Mouse (Mus musculus) stomach, embryonic 16.5 days (tissue): ENCODE measurements around the gene Adamts14. TPM values are rescaled to one million over a fixed set of nuclear protein-coding genes. Genes with fewer than 3 reads are reported as not detected.

ENCODE experiments used
- ATAC-seq: fragments of 200-750 bp; cut with Nextera tagmentation; 2 replicates; pipeline ENCODE4 v1.8.0; 2017; ENCODE audit warnings: moderate number of reproducible peaks, moderate TSS enrichment; ENCODE audit not compliant: insufficient read depth, low FRiP score
- H3K27ac ChIP-seq: fragments of 300-500 bp; sonication (generic); 2 replicates; pipeline ENCODE4 v1.5.1; 2014; ENCODE audit warnings: low read length
- H3K27me3 ChIP-seq: fragments of 300-500 bp; sonication (generic); 2 replicates; pipeline ENCODE4 v1.6.1; 2014; ENCODE audit warnings: low read length, control low read depth, mixed read lengths; ENCODE audit not compliant: control insufficient read depth, insufficient read depth
- H3K36me3 ChIP-seq: fragments of 300-500 bp; sonication (generic); 2 replicates; pipeline ENCODE4 v1.6.1; 2014; ENCODE audit warnings: low read length; ENCODE audit not compliant: control insufficient read depth, insufficient read depth
- H3K4me1 ChIP-seq: fragments of 300-500 bp; sonication (generic); 2 replicates; pipeline ENCODE4 v1.6.1; 2014; ENCODE audit warnings: low read length, control low read depth, mixed read lengths; ENCODE audit not compliant: control insufficient read depth, insufficient read depth
- H3K4me2 ChIP-seq: fragments of 300-500 bp; sonication (generic); 2 replicates; pipeline ENCODE4 v1.6.1; 2014; ENCODE audit warnings: low read depth, low read length, mixed read lengths
- H3K4me3 ChIP-seq: fragments of 300-500 bp; sonication (generic); replicated peaks from 2 replicates; pipeline ENCODE4 v1.5.1; 2014; ENCODE audit warnings: mild to moderate bottlenecking, low read length
- H3K9ac ChIP-seq: fragments of 300-500 bp; sonication (generic); 2 replicates; pipeline ENCODE4 v1.6.1; 2014; ENCODE audit warnings: low read length
- H3K9me3 ChIP-seq: fragments of 300-500 bp; sonication (generic); replicated peaks from 2 replicates; pipeline ENCODE4 v1.6.1; 2016; ENCODE audit warnings: low read length, control low read depth; ENCODE audit not compliant: control insufficient read depth
- WGBS: fragments of 180-500 bp; shearing (Covaris S2); extraction: QIAGEN DNeasy Blood & Tissue Kit; methylation state at CpG from one replicate; pipeline ENCODE4 v1.1.7; 2014; 5-methylcytosine and 5-hydroxymethylcytosine counted together
- polyA plus RNA-seq: library from polyadenylated mRNA; unstranded; fragments of >200 nt; fragmentation: Nextera tagmentation; extraction: Ambion mirVana; gene quantifications from 2 replicates; pipeline ENCODE4 v1.2.1, GENCODE M21; 2015

Adamts14 gene
- polyA plus RNA-seq, 1 experiment from 2014 or later: 1.6 TPM

- H3K9ac ChIP-seq: no peak overlapping the region
- no peaks in the 10 kb centered on the region for H3K4me1 ChIP-seq
- H3K27ac ChIP-seq: no peak overlapping the region
- no peaks in the 10 kb centered on the region for H3K9me3 ChIP-seq
- no peak for ATAC-seq
- no peak overlapping the region for H3K4me2 ChIP-seq
- no peaks in the 10 kb centered on the region for H3K36me3 ChIP-seq
- H3K27me3 ChIP-seq: no peaks in the 10 kb centered on the region
- H3K4me3 ChIP-seq: no peak overlapping the region
- WGBS: 73% methylated on average over 6 of the region's 6 CpGs
Observed at GRCm38 (mm10) chr10:61304046-61304445, 30.8 kb upstream of the Adamts14 start.

DNA sequence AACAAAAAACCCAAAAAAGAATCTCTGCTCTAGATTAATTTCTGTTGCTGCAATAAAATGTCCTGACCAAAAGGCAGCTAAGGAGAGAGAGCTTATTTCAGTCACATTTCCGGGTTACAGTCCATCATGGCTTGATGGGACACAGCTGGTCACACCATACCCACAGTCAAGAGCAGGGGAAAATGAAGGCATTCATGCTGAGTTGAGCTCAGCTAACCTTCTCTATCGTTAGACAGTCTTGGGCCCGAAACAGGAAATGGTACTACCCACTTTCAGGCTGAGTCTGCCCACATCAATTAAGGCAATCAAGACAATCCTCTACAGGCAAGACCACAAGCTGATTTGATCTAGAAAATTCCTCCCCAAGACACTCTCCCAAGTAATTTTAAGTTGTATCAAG is 27.8 kb upstream of the Adamts14 start:
- H3K9ac ChIP-seq: no peak overlapping the region
- no peaks in the 10 kb centered on the region for H3K4me1 ChIP-seq
- WGBS: 49% methylated on average over 3 of the region's 3 CpGs
- no peak for ATAC-seq
- H3K4me2 ChIP-seq: no peak overlapping the region
- no peak overlapping the region for H3K4me3 ChIP-seq
- H3K27ac ChIP-seq: no peak overlapping the region
- H3K9me3 ChIP-seq: no peaks in the 10 kb centered on the region
- no peaks in the 10 kb centered on the region for H3K27me3 ChIP-seq
- no peaks in the 10 kb centered on the region for H3K36me3 ChIP-seq

DNA sequence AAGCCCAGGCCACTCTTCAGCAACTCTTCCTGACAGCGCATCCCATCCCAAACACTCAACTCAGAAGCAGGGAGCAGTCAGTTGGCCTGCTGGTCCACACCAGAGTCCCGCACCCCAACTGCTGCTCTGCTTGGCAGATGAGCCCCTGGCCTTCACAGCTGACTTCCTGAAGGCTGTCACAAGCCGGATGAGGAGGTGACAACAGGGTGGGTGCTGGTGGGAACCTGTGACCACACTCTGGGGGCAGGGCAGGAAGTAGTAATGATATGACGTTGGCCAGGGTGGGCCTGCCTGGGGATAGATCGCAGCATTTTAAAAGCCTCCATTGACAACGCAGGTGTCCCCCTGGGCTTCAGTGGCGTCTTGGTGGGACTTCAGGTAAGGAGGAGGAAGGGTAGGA is 24.2 kb upstream of the Adamts14 start, which contains the start of gene Prf1:
Gene Prf1 (plus strand): TSS at position 357 of the 400 bp plus-strand sequence.
- Histone ChIP-seq H3K9me3 (0 out of 2 replicates have a peak, but pooled peaks cover 3% of the 10 kb centered on the region), H3K9ac (no peak within 1 kb of the TSS), H3K27ac (no peak within 1 kb of the TSS), H3K4me2 (no peak within 1 kb of the TSS), H3K27me3 (no peaks in the 10 kb centered on the region), H3K4me1 (no peaks in the 10 kb centered on the region), H3K36me3 (no peaks in the 10 kb centered on the region), H3K4me3 (no peak within 1 kb of the TSS)
- WGBS: 75% methylated on average over 7 of the region's 7 CpGs
- no peak for ATAC-seq

DNA sequence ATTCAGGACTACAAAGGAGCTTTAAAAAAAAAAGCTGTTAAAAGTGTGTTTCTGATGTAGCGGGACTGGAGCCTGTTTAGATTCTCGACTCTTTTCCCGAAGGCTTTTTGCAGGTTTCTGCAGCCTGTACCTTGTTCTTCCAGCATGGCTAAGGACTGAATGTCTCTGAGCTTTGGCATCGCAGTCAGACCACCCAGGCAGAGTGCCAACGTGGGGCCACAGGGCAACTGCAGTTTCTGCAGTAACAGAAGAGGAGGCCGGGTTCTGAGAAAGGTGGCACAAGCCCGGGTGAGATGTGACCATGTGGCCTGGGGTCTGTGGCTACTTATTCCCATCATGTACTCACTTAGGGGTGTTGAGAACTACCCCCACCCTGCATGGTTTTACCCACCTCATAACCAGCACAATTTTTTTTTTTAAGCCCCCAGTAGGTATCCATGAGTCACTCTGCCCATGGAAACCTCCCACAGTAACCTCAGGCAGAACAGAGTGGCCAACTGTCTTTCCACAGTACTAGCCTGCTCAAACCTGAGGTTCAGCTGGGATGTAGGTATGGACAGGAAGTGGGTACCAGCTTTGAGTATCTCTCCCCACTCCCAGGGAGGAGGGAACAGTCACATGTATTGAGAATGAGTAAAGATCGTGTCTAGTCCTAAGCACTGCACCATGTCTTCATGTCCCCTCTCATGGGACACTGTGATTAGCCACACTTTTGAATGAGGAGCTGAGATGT is 23.6 kb upstream of the Adamts14 start:
- Histone ChIP-seq H3K4me2 (no peak overlapping the region), H3K9ac (no peak overlapping the region), H3K27ac (no peak overlapping the region), H3K36me3 (no peaks in the 10 kb centered on the region), H3K9me3 (0 out of 2 replicates have a peak, but pooled peaks cover 3% of the 10 kb centered on the region), H3K4me3 (no peak overlapping the region), H3K27me3 (no peaks in the 10 kb centered on the region), H3K4me1 (no peaks in the 10 kb centered on the region)
- ATAC-seq: no peak
- 74% methylated on average over 8 of the region's 8 CpGs for WGBS

DNA sequence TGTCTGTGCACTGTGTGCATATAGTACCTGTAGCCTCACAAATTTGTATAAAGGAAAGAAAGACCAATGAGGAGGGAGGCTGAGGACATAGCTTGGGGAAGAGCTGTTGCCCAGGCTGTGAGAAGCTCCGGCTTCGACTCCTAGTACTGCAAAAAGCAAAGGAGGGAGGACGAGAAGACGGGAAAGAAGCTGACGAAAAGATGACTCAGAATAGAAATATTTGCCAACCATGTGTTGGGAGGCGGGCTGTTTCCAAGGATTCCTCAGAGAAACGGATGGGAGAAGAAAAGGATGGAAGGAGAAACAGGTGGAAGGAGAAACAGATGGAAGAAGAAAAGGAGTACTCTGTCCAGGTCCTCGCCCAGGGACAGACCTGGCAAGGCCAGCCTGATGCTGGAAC is 21.0 kb upstream of the Adamts14 start:
- H3K4me2 ChIP-seq: no peak overlapping the region
- 54% methylated on average over 8 of the region's 8 CpGs for WGBS

GRCm38 (mm10) chr10:61290479-61290878 is 17.2 kb upstream of the Adamts14 start:
- no peak overlapping the region for H3K27ac ChIP-seq
- no peak overlapping the region for H3K9ac ChIP-seq
- H3K4me2 ChIP-seq: no peak overlapping the region
- WGBS: 64% methylated on average over 2 of the region's 2 CpGs
- 0 out of 2 replicates have a peak, but pooled peaks cover 2% of the 10 kb centered on the region for H3K9me3 ChIP-seq
- no peak overlapping the region for H3K4me3 ChIP-seq
- H3K27me3 ChIP-seq: no peaks in the 10 kb centered on the region
- ATAC-seq: no peak
- peaks cover 15% of the 10 kb centered on the region for H3K4me1 ChIP-seq
- H3K36me3 ChIP-seq: no peaks in the 10 kb centered on the region

More for the DNA sequence above, 21.0 kb upstream of the Adamts14 start:
- Histone ChIP-seq H3K9ac (no peak overlapping the region), H3K4me1 (no peaks in the 10 kb centered on the region), H3K36me3 (no peaks in the 10 kb centered on the region), H3K4me3 (no peak overlapping the region), H3K27ac (no peak overlapping the region), H3K27me3 (no peaks in the 10 kb centered on the region), H3K9me3 (0 out of 2 replicates have a peak, but pooled peaks cover 3% of the 10 kb centered on the region)
- no peak for ATAC-seq

DNA sequence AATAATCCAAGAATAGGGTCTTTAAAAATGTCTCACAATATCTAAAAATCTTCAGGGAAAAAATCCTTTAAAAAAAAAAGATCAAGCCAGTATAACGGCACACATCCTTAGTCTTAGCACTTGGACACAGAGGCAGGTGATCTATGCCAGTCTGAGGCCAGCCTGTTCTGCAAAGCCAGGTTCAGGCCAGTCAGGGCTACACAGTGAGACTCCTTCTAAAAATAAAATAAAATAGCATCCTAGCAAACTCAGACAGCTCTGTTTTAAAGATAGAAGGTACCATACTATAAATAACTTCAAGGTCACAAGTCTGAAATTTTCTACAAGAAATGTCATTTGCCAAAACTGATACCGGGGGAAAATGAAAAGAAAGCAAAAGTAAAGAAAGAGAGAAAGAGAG is 16.8 kb upstream of the Adamts14 start:
- ATAC-seq: no peak
- no peaks in the 10 kb centered on the region for H3K27me3 ChIP-seq
- H3K36me3 ChIP-seq: no peaks in the 10 kb centered on the region
- no peak overlapping the region for H3K4me3 ChIP-seq
- H3K4me2 ChIP-seq: no peak overlapping the region
- 60% methylated on average over 2 of the region's 2 CpGs for whole genome bisulfite sequencing
- peaks cover 17% of the 10 kb centered on the region for H3K4me1 ChIP-seq
- H3K9me3 ChIP-seq: no peaks in the 10 kb centered on the region
- no peak overlapping the region for H3K27ac ChIP-seq
- H3K9ac ChIP-seq: no peak overlapping the region

- Histone ChIP-seq H3K4me1 (peaks cover 19% of the 10 kb centered on the region), H3K9ac (no peak overlapping the region), H3K36me3 (no peaks in the 10 kb centered on the region), H3K9me3 (no peaks in the 10 kb centered on the region), H3K4me3 (no peak overlapping the region), H3K27ac (peak overlapping the region; percentile 42; the same call in 1 of the 2 replicates), H3K4me2 (no peak overlapping the region), H3K27me3 (no peaks in the 10 kb centered on the region)
- 51% methylated on average over 7 of the region's 7 CpGs for WGBS
- peak; percentile 73 for ATAC-seq
Observed at GRCm38 (mm10) chr10:61286246-61286645, 13.0 kb upstream of the Adamts14 start.

- WGBS: 62% methylated on average over 11 of the region's 11 CpGs
- Histone ChIP-seq H3K9me3 (no peaks in the 10 kb centered on the region), H3K4me2 (no peak overlapping the region), H3K27me3 (no peaks in the 10 kb centered on the region), H3K4me1 (peaks cover 19% of the 10 kb centered on the region), H3K9ac (no peak overlapping the region), H3K4me3 (no peak overlapping the region), H3K27ac (peak overlapping the region; percentile 41; the same call in 1 of the 2 replicates), H3K36me3 (no peaks in the 10 kb centered on the region)
- peak; percentile 62; the same call in 1 of the 2 replicates for ATAC-seq
Observed at GRCm38 (mm10) chr10:61285271-61285670, 12.0 kb upstream of the Adamts14 start.
